Mouse (Mus musculus): ENCODE data around the gene Prss48.

DNA sequence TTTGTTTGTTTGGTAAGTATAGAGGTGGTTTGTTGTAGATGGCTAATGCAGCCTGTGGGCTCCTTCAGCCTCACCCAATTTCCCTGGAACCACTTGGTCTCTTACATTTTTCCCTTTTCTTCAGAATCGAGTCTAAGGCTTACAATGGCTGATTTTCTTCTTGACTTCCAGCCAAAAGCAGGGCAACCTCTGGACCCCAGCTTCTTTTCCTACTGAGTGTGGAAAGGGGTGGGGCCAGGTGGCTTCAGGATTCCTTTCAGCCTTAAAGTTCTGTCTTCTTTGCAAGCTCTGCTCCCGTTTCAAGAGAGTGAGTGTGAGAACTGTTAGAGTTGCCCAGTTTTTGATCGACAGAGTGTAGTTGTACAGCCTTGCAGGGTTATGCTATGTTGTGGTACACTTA lies 9.5 kb upstream of the Prss48 start:
- TF ChIP-seq USF1 (IDR thresholded peaks at IDR 0.05; ENCODE audit: low read depth) (no peak), POLR2A (IDR thresholded peaks at IDR 0.05; ENCODE audit: insufficient read length, low read depth) (no peak), MYOD1 (IDR thresholded peaks at IDR 0.05; ENCODE audit: control insufficient read depth in 1 of 3, insufficient read length in 2 of 3, low read depth in 2 of 3) (no peak), POLR2AphosphoS2 (IDR thresholded peaks at IDR 0.05; ENCODE audit: insufficient read length, low read depth) (no peak), MAX (IDR thresholded peaks at IDR 0.05; ENCODE audit: low read depth) (no peak)

Measured in myocyte (in vitro differentiated cells).